Mouse (Mus musculus): ENCODE data around the gene Adra2b. TPM values are rescaled to one million over a fixed set of nuclear protein-coding genes. Genes with fewer than 3 reads are reported as not detected.

The Adra2b gene
- polyA plus RNA-seq, 1 experiment from 2014 or later: 0.41 TPM

- Histone ChIP-seq H3K36me3 (no peaks in the 10 kb centered on the region), H3K9me3 (no peaks in the 10 kb centered on the region), H3K4me3 (no peak overlapping the region), H3K27me3 (no peaks in the 10 kb centered on the region), H3K4me1 (no peaks in the 10 kb centered on the region), H3K4me2 (no peak overlapping the region), H3K9ac (no peak overlapping the region), H3K27ac (no peak overlapping the region)
- 37% methylated on average over 3 of the region's 3 CpGs for WGBS
- ATAC-seq (ENCODE audit: borderline replicate concordance, extremely low read depth, low FRiP score, low TSS enrichment): no peak
These were observed 28.3 kb downstream of the Adra2b start for GRCm38 (mm10) chr2:127391323-127391722.

DNA sequence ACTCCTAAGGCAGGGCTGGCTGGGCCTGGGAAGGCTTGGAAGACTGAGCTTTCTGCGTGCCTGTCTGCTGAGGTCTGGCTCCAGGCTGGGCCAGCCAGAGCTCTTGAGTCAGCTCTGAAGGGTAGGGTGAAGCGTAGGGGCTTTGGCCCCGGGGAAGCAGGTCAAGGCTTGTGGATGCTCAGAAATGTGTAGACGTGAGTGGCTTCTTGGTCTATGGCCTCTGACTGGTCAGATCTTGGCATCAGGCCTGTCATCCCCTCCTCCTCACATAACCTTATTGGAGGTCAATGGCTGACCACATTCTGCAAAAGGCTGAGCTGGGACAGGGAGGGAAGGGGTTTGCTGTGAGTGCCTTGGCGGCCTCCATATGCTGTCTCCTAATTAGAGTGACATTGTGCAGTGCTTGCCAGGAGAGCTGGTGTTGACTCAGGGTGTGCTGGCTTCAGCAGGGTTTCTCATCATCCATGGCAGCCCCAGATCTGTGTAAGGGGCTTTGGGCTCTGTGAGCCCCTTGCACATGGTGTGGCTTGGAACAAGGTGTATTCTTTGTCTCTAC lies 31.7 kb downstream of the Adra2b start:
- no peaks in the 10 kb centered on the region for H3K9me3 ChIP-seq
- H3K4me3 ChIP-seq: no peak overlapping the region
- WGBS: 62% methylated on average over 5 of the region's 5 CpGs
- H3K9ac ChIP-seq: no peak overlapping the region
- H3K4me2 ChIP-seq: no peak overlapping the region
- no peaks in the 10 kb centered on the region for H3K4me1 ChIP-seq
- no peak overlapping the region for H3K27ac ChIP-seq
- H3K36me3 ChIP-seq: no peaks in the 10 kb centered on the region
- no peaks in the 10 kb centered on the region for H3K27me3 ChIP-seq
- ATAC-seq (ENCODE audit: borderline replicate concordance, extremely low read depth, low FRiP score, low TSS enrichment): no peak

GRCm38 (mm10) chr2:127398738-127399137 lies 35.7 kb downstream of the Adra2b start:
- no peak overlapping the region for H3K4me2 ChIP-seq
- H3K4me1 ChIP-seq: no peaks in the 10 kb centered on the region
- H3K4me3 ChIP-seq: no peak overlapping the region
- H3K27me3 ChIP-seq: no peaks in the 10 kb centered on the region
- no peak for ATAC-seq (ENCODE audit: borderline replicate concordance, extremely low read depth, low FRiP score, low TSS enrichment)
- H3K36me3 ChIP-seq: no peaks in the 10 kb centered on the region
- no peaks in the 10 kb centered on the region for H3K9me3 ChIP-seq
- no peak overlapping the region for H3K9ac ChIP-seq
- no peak overlapping the region for H3K27ac ChIP-seq
- WGBS: 54% methylated on average over 7 of the region's 7 CpGs

DNA sequence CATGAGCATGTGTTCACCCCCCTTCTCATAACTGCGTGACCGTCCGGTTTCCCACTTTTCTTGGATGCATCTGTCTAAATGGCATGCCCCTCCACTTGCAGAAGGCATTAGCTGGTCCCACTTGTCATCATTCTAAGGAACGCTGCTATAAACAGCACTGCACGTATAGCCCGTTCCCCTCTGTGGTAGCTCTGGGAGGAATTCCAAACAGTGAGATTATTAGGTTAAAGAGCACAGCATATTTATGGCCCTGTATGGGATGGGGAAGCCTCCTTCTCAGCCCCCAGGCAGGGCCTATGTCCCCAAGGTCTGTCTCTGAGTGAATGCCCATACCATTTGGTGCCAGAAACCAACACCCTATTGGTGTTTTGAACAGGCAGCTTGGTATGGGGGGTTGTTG lies 48.1 kb downstream of the Adra2b start:
- Histone ChIP-seq H3K36me3 (no peaks in the 10 kb centered on the region), H3K9ac (no peak overlapping the region), H3K27ac (no peak overlapping the region), H3K4me1 (no peaks in the 10 kb centered on the region), H3K27me3 (no peaks in the 10 kb centered on the region), H3K4me3 (no peak overlapping the region), H3K4me2 (no peak overlapping the region), H3K9me3 (no peaks in the 10 kb centered on the region)
- 63% methylated on average over 6 of the region's 6 CpGs for WGBS
- no peak for ATAC-seq (ENCODE audit: borderline replicate concordance, extremely low read depth, low FRiP score, low TSS enrichment)

- 59% methylated on average over 10 of the region's 10 CpGs for WGBS
- H3K4me3 ChIP-seq: no peak overlapping the region
- no peak overlapping the region for H3K27ac ChIP-seq
- H3K36me3 ChIP-seq: no peaks in the 10 kb centered on the region
- no peaks in the 10 kb centered on the region for H3K27me3 ChIP-seq
- no peaks in the 10 kb centered on the region for H3K4me1 ChIP-seq
- H3K9ac ChIP-seq: no peak overlapping the region
- no peak for ATAC-seq (ENCODE audit: borderline replicate concordance, extremely low read depth, low FRiP score, low TSS enrichment)
- H3K9me3 ChIP-seq: no peaks in the 10 kb centered on the region
- H3K4me2 ChIP-seq: no peak overlapping the region
These were observed 52.8 kb downstream of the Adra2b start for GRCm38 (mm10) chr2:127415806-127416205.

GRCm38 (mm10) chr2:127416706-127417105 lies 53.7 kb downstream of the Adra2b start:
- no peak overlapping the region for H3K27ac ChIP-seq

More at GRCm38 (mm10) chr2:127416706-127417105, 53.7 kb downstream of the Adra2b start:
- no peak for ATAC-seq (ENCODE audit: borderline replicate concordance, extremely low read depth, low FRiP score, low TSS enrichment)
- Histone ChIP-seq H3K9ac (no peak overlapping the region), H3K4me2 (no peak overlapping the region), H3K4me3 (no peak overlapping the region), H3K27me3 (no peaks in the 10 kb centered on the region), H3K9me3 (no peaks in the 10 kb centered on the region), H3K36me3 (no peaks in the 10 kb centered on the region), H3K4me1 (no peaks in the 10 kb centered on the region)
- 42% methylated on average over 3 of the region's 3 CpGs for WGBS

Other genes with a start within 250 kb of the Adra2b start
- 109 and 113 TPM in 2 replicates for gene Ncaph, start 229.3 kb upstream of the Adra2b start, polyA plus RNA-seq (2015; fragmentation: Nextera tagmentation; extraction: Ambion mirVana)
- gene Itpripl1, start 219.8 kb upstream of the Adra2b start, polyA plus RNA-seq (2015; fragmentation: Nextera tagmentation; extraction: Ambion mirVana): 28.5 and 29.5 TPM in 2 replicates
- gene 1810024B03Rik, start 154.9 kb upstream of the Adra2b start, polyA plus RNA-seq (2015; fragmentation: Nextera tagmentation; extraction: Ambion mirVana): 1.7 and 1.9 TPM in 2 replicates
- gene Snrnp200, start 154.8 kb upstream of the Adra2b start, polyA plus RNA-seq (2015; fragmentation: Nextera tagmentation; extraction: Ambion mirVana): 53.8 and 54.0 TPM in 2 replicates
- 64.4 and 67.9 TPM in 2 replicates for gene Ciao1, start 115.4 kb upstream of the Adra2b start, polyA plus RNA-seq (2015; fragmentation: Nextera tagmentation; extraction: Ambion mirVana)
- 27.8 and 30.9 TPM in 2 replicates for gene Tmem127, start 115.3 kb upstream of the Adra2b start, polyA plus RNA-seq (2015; fragmentation: Nextera tagmentation; extraction: Ambion mirVana)
- gene Stard7, start 93.0 kb upstream of the Adra2b start, polyA plus RNA-seq (2015; fragmentation: Nextera tagmentation; extraction: Ambion mirVana): 68.6 and 71.0 TPM in 2 replicates
- gene Dusp2, start 27.0 kb upstream of the Adra2b start, polyA plus RNA-seq (2015; fragmentation: Nextera tagmentation; extraction: Ambion mirVana): 13.0 and 13.1 TPM in 2 replicates
- not detected in 2 replicates for gene Astl, start 24.6 kb upstream of the Adra2b start, polyA plus RNA-seq (2015; fragmentation: Nextera tagmentation; extraction: Ambion mirVana)
- gene Gpat2, start 62.0 kb downstream of the Adra2b start, polyA plus RNA-seq (2015; fragmentation: Nextera tagmentation; extraction: Ambion mirVana): 0.21 and 0.29 TPM in 2 replicates
- 21.2 and 21.6 TPM in 2 replicates for gene Fahd2a, start 81.4 kb downstream of the Adra2b start, polyA plus RNA-seq (2015; fragmentation: Nextera tagmentation; extraction: Ambion mirVana)
- 2.5 and 3.1 TPM in 2 replicates for gene Kcnip3, start 158.9 kb downstream of the Adra2b start, polyA plus RNA-seq (2015; fragmentation: Nextera tagmentation; extraction: Ambion mirVana)
- 2.2 and 2.7 TPM in 2 replicates for gene Prom2, start 178.3 kb downstream of the Adra2b start, polyA plus RNA-seq (2015; fragmentation: Nextera tagmentation; extraction: Ambion mirVana)
- 4.4 TPM in 2 replicates for gene Zfp661, start 223.9 kb downstream of the Adra2b start, polyA plus RNA-seq (2015; fragmentation: Nextera tagmentation; extraction: Ambion mirVana)
- 123 and 128 TPM in 2 replicates for gene Mrps5, start 224.0 kb downstream of the Adra2b start, polyA plus RNA-seq (2015; fragmentation: Nextera tagmentation; extraction: Ambion mirVana)